Mouse (Mus musculus) heart, embryonic 14.5 days (tissue): ENCODE results near the gene Stim2. TPM values are rescaled to one million over a fixed set of nuclear protein-coding genes. Genes with fewer than 3 reads are reported as not detected.

Experiments
- ATAC-seq: fragments of 200-750 bp; cut with Nextera tagmentation; 2 replicates; pipeline ENCODE4 v1.8.0; 2017; ENCODE audit warnings: low read depth, moderate TSS enrichment; ENCODE audit not compliant: insufficient number of reproducible peaks, insufficient read depth, low FRiP score
- H3K27ac ChIP-seq, 2 experiments: fragments of 200-500 bp in 1 of 2; fragments of 300-500 bp in 1 of 2; sonication (generic) in 1 of 2; replicated peaks in 1 of 2; 2 replicates each; pipeline ENCODE4 v1.5.1; 2012 to 2014; ENCODE audit warnings: low read depth in 2 of 2, low read length in 2 of 2, control low read depth in 1 of 2, mild to moderate bottlenecking in 1 of 2, mixed read lengths in 1 of 2; ENCODE audit not compliant: control insufficient read depth in 1 of 2, insufficient read depth in 1 of 2
- H3K27me3 ChIP-seq: fragments of 300-500 bp; sonication (generic); 2 replicates; pipeline ENCODE4 v1.6.1; 2014; ENCODE audit warnings: mild to moderate bottlenecking, low read length, control low read depth; ENCODE audit not compliant: control insufficient read depth, insufficient read depth
- H3K36me3 ChIP-seq: fragments of 300-500 bp; sonication (generic); 2 replicates; pipeline ENCODE4 v1.6.1; 2014; ENCODE audit warnings: mild to moderate bottlenecking, control low read depth, low read length, mixed read lengths; ENCODE audit not compliant: control insufficient read depth, insufficient read depth
- H3K4me1 ChIP-seq, 2 experiments: fragments of 200-500 bp in 1 of 2; fragments of 300-500 bp in 1 of 2; sonication (generic) in 1 of 2; 2 replicates each; pipeline ENCODE4 v1.6.1; 2012 to 2014; ENCODE audit warnings: low read length in 2 of 2, control low read depth in 1 of 2, mixed read lengths in 1 of 2; ENCODE audit not compliant: control insufficient read depth in 2 of 2, insufficient read depth in 2 of 2
- H3K4me2 ChIP-seq: fragments of 300-500 bp; sonication (generic); 2 replicates; pipeline ENCODE4 v1.6.1; 2014; ENCODE audit warnings: mild to moderate bottlenecking, low read length
- H3K4me3 ChIP-seq, 2 experiments: fragments of 200-500 bp in 1 of 2; fragments of 300-500 bp in 1 of 2; sonication (generic) in 1 of 2; 2 replicates each; pipeline ENCODE4 v1.5.1; 2012 to 2014; ENCODE audit warnings: low read length in 2 of 2, mild to moderate bottlenecking in 2 of 2, control low read depth in 1 of 2, low read depth in 1 of 2, moderate library complexity in 1 of 2; ENCODE audit not compliant: control insufficient read depth in 1 of 2, insufficient read depth in 1 of 2
- H3K9ac ChIP-seq: fragments of 300-500 bp; sonication (generic); 2 replicates; pipeline ENCODE4 v1.6.1; 2014; ENCODE audit warnings: mild to moderate bottlenecking, low read length
- H3K9me3 ChIP-seq: fragments of 300-500 bp; sonication (generic); 2 replicates; pipeline ENCODE4 v1.6.1; 2016; ENCODE audit warnings: low read length, control low read depth; ENCODE audit not compliant: control insufficient read depth
- WGBS: fragments of 180-500 bp; shearing (Covaris S2); extraction: QIAGEN DNeasy Blood & Tissue Kit; methylation state at CpG from one replicate; pipeline ENCODE4 v1.1.7; 2014; 5-methylcytosine and 5-hydroxymethylcytosine counted together
- polyA plus RNA-seq: library from polyadenylated mRNA; unstranded; fragments of >200 nt; fragmentation: Nextera tagmentation; extraction: Ambion mirVana; gene quantifications from 2 replicates; pipeline ENCODE4 v1.2.1, GENCODE M21; 2014

The Stim2 gene
- polyA plus RNA-seq, 1 experiment from 2014 or later, result 18.1 TPM

GRCm38 (mm10) chr5:53994576-53994975 lies 3.7 kb upstream of the Stim2 start:
- no peak for ATAC-seq
- H3K27ac ChIP-seq, result no peak overlapping the region
- no peaks in the 10 kb centered on the region for H3K27me3 ChIP-seq
- WGBS, result 42% methylated on average over 4 of the region's 4 CpGs
- no peaks in the 10 kb centered on the region for H3K36me3 ChIP-seq
- peak overlapping the region; percentile 80 for H3K4me2 ChIP-seq
- peaks cover 0 to 6% of the 10 kb centered on the region in 2 experiments; a peak in 1 of 4 replicates for H3K4me1 ChIP-seq
- no peaks in the 10 kb centered on the region for H3K9me3 ChIP-seq
- H3K9ac ChIP-seq, result no peak overlapping the region; the same call in 1 of the 2 replicates
- no peak overlapping the region for H3K4me3 ChIP-seq

GRCm38 (mm10) chr5:53995316-53995715 lies 3.0 kb upstream of the Stim2 start:
- H3K9ac ChIP-seq, result peak overlapping the region; percentile 68
- H3K36me3 ChIP-seq, result no peaks in the 10 kb centered on the region
- H3K4me3 ChIP-seq, result peak overlapping the region; percentile 39 to 59
- whole genome bisulfite sequencing, result under 1% methylated on average over 34 of the region's 34 CpGs
- H3K4me2 ChIP-seq, result peak overlapping the region; percentile 80
- 0 out of 2 replicates have a peak, but pooled peaks have one; percentile 7 for ATAC-seq
- peaks cover 0 to 14% of the 10 kb centered on the region in 2 experiments; a peak in 2 of 4 replicates for H3K4me1 ChIP-seq
- no peaks in the 10 kb centered on the region for H3K27me3 ChIP-seq
- H3K27ac ChIP-seq, result 0 out of 4 replicates have a peak overlapping the region, but pooled peaks of 1 of the 2 experiments have one; percentile 28
- no peaks in the 10 kb centered on the region for H3K9me3 ChIP-seq

- WGBS, result 89% methylated on average over 6 of the region's 6 CpGs
- Histone ChIP-seq H3K27me3 (no peaks in the 10 kb centered on the region), H3K4me1 (peaks cover 0 to 23% of the 10 kb centered on the region in 2 experiments; a peak in 2 of 4 replicates), H3K9me3 (no peaks in the 10 kb centered on the region), H3K4me2 (no peak overlapping the region), H3K36me3 (no peaks in the 10 kb centered on the region), H3K4me3 (no peak overlapping the region), H3K27ac (no peak overlapping the region), H3K9ac (no peak overlapping the region)
- ATAC-seq, result no peak
Measured at GRCm38 (mm10) chr5:53996822-53997221, 1.5 kb upstream of the Stim2 start.

- H3K4me1 ChIP-seq, result peaks cover 0 to 23% of the 10 kb centered on the region in 2 experiments; a peak in 2 of 4 replicates
- peak overlapping the region; percentile 92 for H3K9ac ChIP-seq
- H3K9me3 ChIP-seq, result no peaks in the 10 kb centered on the region
- ATAC-seq, result peak; percentile 52
- no peaks in the 10 kb centered on the region for H3K27me3 ChIP-seq
- H3K4me2 ChIP-seq, result peak overlapping the region; percentile 90
- WGBS, result under 1% methylated on average over 74 of the region's 76 CpGs
- H3K4me3 ChIP-seq, result peak overlapping the region; percentile 71 to 85
- H3K36me3 ChIP-seq, result no peaks in the 10 kb centered on the region
- peak overlapping the region; percentile 73 to 93 for H3K27ac ChIP-seq
Measured at GRCm38 (mm10) chr5:53998743-53999460, 603 bp downstream of the Stim2 start.

- no peaks in the 10 kb centered on the region for H3K27me3 ChIP-seq
- H3K27ac ChIP-seq, result peak overlapping the region; percentile 73 to 93
- ATAC-seq, result no peak
- no peaks in the 10 kb centered on the region for H3K9me3 ChIP-seq
- 1% methylated on average over 6 of the region's 6 CpGs for WGBS
- no peaks in the 10 kb centered on the region for H3K36me3 ChIP-seq
- H3K4me2 ChIP-seq, result peak overlapping the region; percentile 90
- peak overlapping the region; percentile 92 for H3K9ac ChIP-seq
- H3K4me1 ChIP-seq, result peaks cover 0 to 23% of the 10 kb centered on the region in 2 experiments; a peak in 2 of 4 replicates
- H3K4me3 ChIP-seq, result peak overlapping the region; percentile 71 to 85
Measured at GRCm38 (mm10) chr5:53999461-53999770, 1.1 kb downstream of the Stim2 start.

- H3K27ac ChIP-seq, result peak overlapping the region in 1 of 2 experiments; percentile 93; a peak in 2 of 4 replicates
- ATAC-seq, result no peak
- H3K36me3 ChIP-seq, result no peaks in the 10 kb centered on the region
Measured at GRCm38 (mm10) chr5:53999831-54000230, 1.5 kb downstream of the Stim2 start.

GRCm38 (mm10) chr5:54001021-54001420 lies 2.7 kb downstream of the Stim2 start:
- WGBS, result 53% methylated on average over 5 of the region's 5 CpGs
- Histone ChIP-seq H3K36me3 (no peaks in the 10 kb centered on the region), H3K9ac (no peak overlapping the region), H3K9me3 (no peaks in the 10 kb centered on the region), H3K4me1 (peaks cover 2 to 34% of the 10 kb centered on the region in 2 experiments; a peak in 3 of 4 replicates), H3K27me3 (no peaks in the 10 kb centered on the region), H3K4me3 (no peak overlapping the region), H3K27ac (no peak overlapping the region), H3K4me2 (peak overlapping the region; percentile 90)
- no peak for ATAC-seq

More at GRCm38 (mm10) chr5:53999831-54000230, 1.5 kb downstream of the Stim2 start:
- Histone ChIP-seq H3K9ac (peak overlapping the region; percentile 92), H3K4me2 (peak overlapping the region; percentile 90), H3K4me1 (peaks cover 0 to 23% of the 10 kb centered on the region in 2 experiments; a peak in 2 of 4 replicates), H3K27me3 (no peaks in the 10 kb centered on the region), H3K4me3 (peak overlapping the region; percentile 4 to 85; a peak in 3 of 4 replicates), H3K9me3 (no peaks in the 10 kb centered on the region)
- WGBS, result 0% methylated on average over 2 of the region's 2 CpGs
